Mouse (Mus musculus): ENCODE measurements around the gene 4930503E14Rik. TPM values are rescaled to one million over a fixed set of nuclear protein-coding genes. Genes with fewer than 3 reads are reported as not detected.
"Not testable (repeated sequence)": the region's sequence is repeated elsewhere in the genome, so short reads cannot be mapped to it uniquely, and the experiment has no call there.

4930503E14Rik gene
- not detected in 2 replicates for total RNA-seq (2014; rRNA removed)
- not detected in 2 replicates for polyA plus RNA-seq (2015; fragmentation: Nextera tagmentation; extraction: Ambion mirVana)

- H3K9ac ChIP-seq (replicated peaks; ENCODE audit: low read length); H3K4me3 ChIP-seq (ENCODE audit: low read length); H3K4me1 ChIP-seq (ENCODE audit: insufficient read depth, low read length); H3K9me3 ChIP-seq (ENCODE audit: low read length); H3K4me2 ChIP-seq (ENCODE audit: low read depth, low read length); H3K36me3 ChIP-seq (ENCODE audit: insufficient read depth, low read length); ATAC-seq; DNase-seq (ENCODE audit: low spot score); H3K27ac ChIP-seq; H3K27me3 ChIP-seq (ENCODE audit: insufficient read depth, low read length): not testable (repeated sequence)
- WGBS: 92% methylated on average over 3 of the region's 3 CpGs
These were observed at the start of gene 4930503E14Rik for GRCm38 (mm10) chr14:44213154-44213553. Gene 4930503E14Rik, minus strand, starts transcription at chr14:44213254.

DNA sequence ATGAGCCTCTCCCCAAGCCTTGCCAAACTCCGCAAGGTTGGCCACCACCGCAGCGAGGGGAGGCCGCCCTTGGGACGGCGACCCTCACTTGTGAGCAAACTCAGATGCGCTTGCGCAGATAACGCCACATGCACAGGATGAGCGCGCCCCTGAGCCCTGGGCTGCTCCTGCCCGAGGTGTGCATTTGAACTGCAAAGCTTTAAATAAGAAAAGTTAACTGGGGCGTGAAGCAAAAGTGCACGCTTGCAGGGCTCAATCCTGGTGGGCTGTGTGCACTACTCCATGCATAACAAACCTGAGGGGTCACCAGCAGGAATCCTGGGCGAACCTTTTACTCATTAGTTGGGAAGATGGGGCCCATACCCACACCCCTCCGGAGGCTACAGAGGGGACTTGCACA lies 35.0 kb upstream of the 4930503E14Rik start:
- H3K9ac ChIP-seq (replicated peaks; ENCODE audit: low read length): no peak overlapping the region

GRCm38 (mm10) chr14:44197361-44197760 lies 15.7 kb downstream of the 4930503E14Rik start, which contains the start of gene Gm8212:
Gene Gm8212, plus strand, starts transcription at chr14:44197661.
- not testable (repeated sequence) for H3K4me3 ChIP-seq (ENCODE audit: low read length); H3K4me2 ChIP-seq (ENCODE audit: low read depth, low read length); H3K27ac ChIP-seq; H3K27me3 ChIP-seq (ENCODE audit: insufficient read depth, low read length); DNase-seq (ENCODE audit: low spot score); H3K9ac ChIP-seq (replicated peaks; ENCODE audit: low read length); ATAC-seq; H3K36me3 ChIP-seq (ENCODE audit: insufficient read depth, low read length); H3K4me1 ChIP-seq (ENCODE audit: insufficient read depth, low read length); H3K9me3 ChIP-seq (ENCODE audit: low read length)
- WGBS: 100% methylated on average over 1 of the region's 3 CpGs

More for the DNA sequence above, 35.0 kb upstream of the 4930503E14Rik start:
- no peak for TF ChIP-seq CTCF (IDR thresholded peaks at IDR 0.05; ENCODE audit: low read depth)
- ATAC-seq (no peak), DNase-seq (ENCODE audit: low spot score) (no peak)
- Histone ChIP-seq H3K9me3 (ENCODE audit: low read length) (no peaks in the 10 kb centered on the region), H3K27me3 (ENCODE audit: insufficient read depth, low read length) (no peaks in the 10 kb centered on the region), H3K4me3 (ENCODE audit: low read length) (no peak overlapping the region), H3K4me2 (ENCODE audit: low read depth, low read length) (no peak overlapping the region), H3K27ac (no peak overlapping the region), H3K36me3 (ENCODE audit: insufficient read depth, low read length) (no peaks in the 10 kb centered on the region), H3K4me1 (ENCODE audit: insufficient read depth, low read length) (no peaks in the 10 kb centered on the region)
- WGBS: 93% methylated on average over 16 of the region's 16 CpGs

DNA sequence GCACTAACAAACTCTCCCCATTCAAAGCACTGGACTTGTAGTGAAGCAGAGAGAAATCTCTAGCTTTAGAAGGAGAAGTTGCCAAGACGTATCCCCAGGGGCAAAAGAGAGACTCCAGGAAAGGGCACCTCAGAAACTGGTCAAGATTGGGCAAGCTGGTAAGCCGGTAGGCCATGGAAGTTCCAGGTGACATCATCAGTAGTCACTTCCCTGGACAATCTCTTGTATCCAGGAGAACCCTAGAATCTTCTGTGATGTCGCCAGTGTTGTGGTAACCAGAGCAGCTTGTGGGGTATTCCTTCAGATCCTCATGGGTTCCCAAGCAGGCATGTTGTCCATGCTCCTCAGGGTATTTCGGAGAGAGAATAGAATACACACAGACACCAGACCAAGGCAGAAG lies 89.5 kb downstream of the 4930503E14Rik start, which contains the start of gene Gm3327:
Gene Gm3327 (plus strand): TSS at position 301 of the 400 bp plus-strand sequence.
- H3K36me3 ChIP-seq (ENCODE audit: insufficient read depth, low read length); H3K9me3 ChIP-seq (ENCODE audit: low read length); H3K4me3 ChIP-seq (ENCODE audit: low read length); H3K4me1 ChIP-seq (ENCODE audit: insufficient read depth, low read length); DNase-seq (ENCODE audit: low spot score); ATAC-seq; H3K4me2 ChIP-seq (ENCODE audit: low read depth, low read length); H3K27me3 ChIP-seq (ENCODE audit: insufficient read depth, low read length); H3K9ac ChIP-seq (replicated peaks; ENCODE audit: low read length); H3K27ac ChIP-seq: not testable (repeated sequence)
- 95% methylated on average over 3 of the region's 4 CpGs for WGBS

Other genes with a start within 250 kb of the 4930503E14Rik start
- not detected in 2 replicates for gene Ang6, start 211.0 kb downstream of the 4930503E14Rik start, total RNA-seq (2014; rRNA removed)
- gene Ang6, start 211.0 kb downstream of the 4930503E14Rik start, polyA plus RNA-seq (2015; fragmentation: Nextera tagmentation; extraction: Ambion mirVana): not detected in 2 replicates
- gene Ear2, start 110.6 kb downstream of the 4930503E14Rik start, total RNA-seq (2014; rRNA removed): not detected in 2 replicates
- not detected in 2 replicates for gene Ear2, start 110.6 kb downstream of the 4930503E14Rik start, polyA plus RNA-seq (2015; fragmentation: Nextera tagmentation; extraction: Ambion mirVana)
- not detected in 2 replicates for gene Gm3327, start 89.4 kb downstream of the 4930503E14Rik start, total RNA-seq (2014; rRNA removed)
- not detected in 2 replicates for gene Gm3327, start 89.4 kb downstream of the 4930503E14Rik start, polyA plus RNA-seq (2015; fragmentation: Nextera tagmentation; extraction: Ambion mirVana)
- not detected in 2 replicates for gene Gm8212, start 15.6 kb downstream of the 4930503E14Rik start, total RNA-seq (2014; rRNA removed)
- not detected in 2 replicates for gene Gm8212, start 15.6 kb downstream of the 4930503E14Rik start, polyA plus RNA-seq (2015; fragmentation: Nextera tagmentation; extraction: Ambion mirVana)
- gene Gm8220, start 72.3 kb upstream of the 4930503E14Rik start, total RNA-seq (2014; rRNA removed): not detected in 2 replicates
- not detected in 2 replicates for gene Gm8220, start 72.3 kb upstream of the 4930503E14Rik start, polyA plus RNA-seq (2015; fragmentation: Nextera tagmentation; extraction: Ambion mirVana)
- not detected in 2 replicates for gene Gm5930, start 125.3 kb upstream of the 4930503E14Rik start, total RNA-seq (2014; rRNA removed)
- gene Gm5930, start 125.3 kb upstream of the 4930503E14Rik start, polyA plus RNA-seq (2015; fragmentation: Nextera tagmentation; extraction: Ambion mirVana): not detected in 2 replicates
- gene Gm8229, start 152.1 kb upstream of the 4930503E14Rik start, total RNA-seq (2014; rRNA removed): not detected in 2 replicates
- not detected in 2 replicates for gene Gm8229, start 152.1 kb upstream of the 4930503E14Rik start, polyA plus RNA-seq (2015; fragmentation: Nextera tagmentation; extraction: Ambion mirVana)
- gene Gm3371, start 197.4 kb upstream of the 4930503E14Rik start, total RNA-seq (2014; rRNA removed): not detected in 2 replicates
- gene Gm3371, start 197.4 kb upstream of the 4930503E14Rik start, polyA plus RNA-seq (2015; fragmentation: Nextera tagmentation; extraction: Ambion mirVana): not detected in 2 replicates
- gene Gm8232, start 220.4 kb upstream of the 4930503E14Rik start, total RNA-seq (2014; rRNA removed): not detected in 2 replicates
- gene Gm8232, start 220.4 kb upstream of the 4930503E14Rik start, polyA plus RNA-seq (2015; fragmentation: Nextera tagmentation; extraction: Ambion mirVana): not detected in 2 replicates